Mouse (Mus musculus) regulatory T cell (primary cell): Measurements from ENCODE around the gene Cct5.

Source experiments
- in situ Hi-C: fragments of 300-600 bp; cut with MboI, MseI; formaldehyde crosslinking; loops from one replicate; pipeline ENCODE4 v1.15.1; 2025; ENCODE audit warnings: high pct_unique_total_duplicates

The Cct5 gene

DNA sequence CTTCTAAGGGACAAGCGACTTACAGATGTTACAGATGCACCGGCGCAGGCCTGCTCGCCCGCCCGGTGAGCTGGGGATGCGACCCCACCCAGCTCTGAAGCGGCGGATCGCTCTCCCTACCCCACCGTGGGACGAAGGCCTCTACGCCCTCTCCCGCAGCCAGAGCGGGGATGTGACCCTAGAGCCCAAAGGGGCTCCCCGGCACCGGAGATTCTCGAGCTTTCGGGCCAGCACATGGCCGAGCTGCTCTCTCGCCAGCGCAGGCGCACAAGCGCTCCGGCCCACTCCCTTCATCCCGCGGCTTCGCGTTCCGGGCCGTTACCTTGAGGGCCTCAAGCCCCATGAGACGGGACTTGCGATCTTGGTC, 342 bp downstream of the Cct5 start:
- in situ Hi-C loops: no loop called here

DNA sequence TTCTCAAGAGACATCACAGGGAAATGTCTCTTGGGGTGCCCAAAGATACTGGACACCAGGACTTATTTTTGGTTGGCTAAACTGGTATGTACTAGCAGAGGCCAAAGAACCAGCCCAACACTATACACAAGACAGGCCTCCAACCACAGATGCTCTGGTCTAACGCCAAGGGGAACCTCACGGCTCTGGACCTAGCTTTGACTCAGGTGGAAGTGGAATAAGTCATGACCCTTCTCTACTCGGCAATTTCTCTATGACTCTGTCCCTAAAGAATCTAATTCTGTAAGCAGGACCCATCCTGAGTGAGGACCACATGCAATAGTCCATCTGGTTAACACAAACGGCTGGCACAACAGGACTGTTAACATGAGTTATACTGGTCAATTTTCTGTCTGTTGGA, 1.8 kb downstream of the Cct5 start:
- in situ Hi-C loops: loop anchor here (10.0 kb wide), 1 partner anchor 155 kb away; no protein-coding TSS in a partner anchor

DNA sequence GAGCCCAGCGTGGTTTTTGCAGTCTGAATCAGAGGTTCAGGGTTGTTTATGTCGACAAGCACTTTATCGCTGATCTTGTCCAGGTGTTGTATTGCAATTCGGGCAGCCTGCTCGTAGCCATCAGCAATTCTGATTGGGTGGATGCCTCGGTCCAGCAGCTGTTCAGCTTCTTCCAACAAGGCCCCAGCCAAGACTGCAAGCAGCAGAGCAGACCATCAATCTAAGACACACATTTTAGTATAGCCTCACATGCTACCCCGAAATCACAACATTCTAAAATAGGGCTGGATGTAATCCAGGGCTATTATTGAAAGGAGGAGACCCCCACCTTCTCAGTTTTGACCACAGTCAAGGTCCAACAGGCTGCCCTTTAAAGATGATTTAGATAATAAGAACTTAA, 6.0 kb downstream of the Cct5 start:
- in situ Hi-C loops: loop anchor here (10.0 kb wide), 1 partner anchor 151 kb away; no protein-coding TSS in a partner anchor

DNA sequence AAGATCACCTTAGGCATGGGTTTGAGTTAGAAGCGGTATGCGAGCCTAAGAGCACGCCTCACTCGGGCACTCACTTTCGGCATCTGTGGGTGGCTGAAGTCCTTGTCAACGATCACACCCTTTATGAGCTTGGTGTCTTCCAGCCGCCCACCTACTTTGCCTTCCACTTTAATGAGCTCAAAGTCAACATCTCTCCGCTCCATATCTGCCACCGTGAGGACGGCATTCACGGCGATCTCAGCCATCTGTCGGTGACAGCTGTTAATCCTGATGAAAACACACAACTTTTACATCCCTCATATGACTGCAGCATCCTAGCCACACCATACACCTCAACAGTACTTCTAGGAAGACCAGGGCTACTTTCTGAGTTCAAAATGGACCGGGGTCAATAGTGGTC, 7.3 kb downstream of the Cct5 start:
- in situ Hi-C loops: loop anchor here (5.0 to 10.0 kb wide), 2 partner anchors 149 to 377 kb away; no protein-coding TSS in a partner anchor

DNA sequence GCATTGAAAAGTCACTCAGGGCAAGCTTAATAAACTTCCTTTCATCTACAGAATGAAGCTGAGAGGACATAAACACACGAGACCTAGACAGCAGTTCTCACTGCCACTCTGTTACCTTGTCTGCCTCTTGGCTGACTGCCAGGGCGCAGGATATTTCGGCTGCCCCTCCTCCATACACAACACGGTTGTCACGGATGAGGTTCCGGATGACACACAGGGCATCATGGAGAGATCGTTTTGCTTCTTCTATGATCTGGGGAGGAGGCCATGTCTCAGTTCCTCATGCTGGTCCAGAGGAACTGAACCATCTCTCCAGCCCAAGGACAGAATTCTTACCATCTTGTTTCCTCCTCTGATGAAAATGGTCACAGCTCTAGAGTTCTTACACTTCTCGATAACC, 9.1 kb downstream of the Cct5 start:
- in situ Hi-C loops: loop anchor here (5.0 to 10.0 kb wide), 2 partner anchors 148 to 375 kb away; no protein-coding TSS in a partner anchor

DNA sequence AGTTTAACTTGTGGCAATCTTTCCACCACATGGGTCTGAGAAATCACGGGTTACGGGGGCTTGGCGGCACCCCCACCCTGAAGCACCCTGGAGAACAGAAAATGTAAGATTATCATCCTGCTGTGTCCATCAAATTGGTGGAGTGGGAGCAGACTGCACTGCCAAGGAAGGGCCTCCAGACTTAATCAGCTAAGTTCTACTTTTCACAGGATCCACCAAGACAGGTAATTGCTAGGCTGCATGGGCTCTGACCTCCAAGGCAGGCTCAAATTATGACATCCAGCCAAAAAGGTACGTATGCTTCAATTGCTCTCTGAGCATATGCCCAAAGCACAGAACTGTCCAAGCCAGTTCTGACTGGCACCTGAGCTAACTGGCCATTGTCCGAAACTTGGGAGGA, 11.4 kb downstream of the Cct5 start:
- in situ Hi-C loops: loop anchor here (5.0 to 10.0 kb wide), 2 partner anchors 145 to 373 kb away; no protein-coding TSS in a partner anchor

DNA sequence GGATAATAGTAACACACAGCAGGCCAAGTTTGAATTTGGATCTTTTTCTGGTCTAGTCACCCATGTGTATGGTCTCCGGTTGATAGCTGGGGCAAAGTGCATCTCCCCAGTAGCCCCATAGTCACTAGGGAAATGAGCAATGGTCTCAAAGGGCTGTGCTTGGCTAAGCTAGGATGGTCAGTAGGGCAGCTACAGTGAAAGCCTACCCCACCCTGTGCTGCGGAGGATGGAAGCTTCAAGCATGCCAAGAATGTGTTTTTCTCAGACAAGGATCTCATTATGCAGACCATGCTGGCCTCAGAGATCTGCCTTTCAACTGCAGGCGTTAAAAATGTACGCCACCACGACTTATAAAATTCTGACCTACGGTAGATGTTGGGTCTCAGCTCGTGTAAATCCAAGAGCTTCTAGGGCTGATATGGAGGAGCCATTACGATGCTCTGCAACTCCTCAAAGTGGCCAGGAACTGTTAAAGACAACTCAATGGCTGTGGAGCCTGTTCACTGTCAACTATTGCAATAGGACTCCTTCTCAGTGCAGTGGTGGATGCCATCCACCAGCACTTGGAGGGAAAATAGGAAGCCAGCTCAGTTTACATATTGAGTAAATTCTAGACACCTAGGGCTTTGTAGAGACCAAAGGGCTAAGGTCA, 12.5 kb downstream of the Cct5 start:
- in situ Hi-C loops: no loop called here

DNA sequence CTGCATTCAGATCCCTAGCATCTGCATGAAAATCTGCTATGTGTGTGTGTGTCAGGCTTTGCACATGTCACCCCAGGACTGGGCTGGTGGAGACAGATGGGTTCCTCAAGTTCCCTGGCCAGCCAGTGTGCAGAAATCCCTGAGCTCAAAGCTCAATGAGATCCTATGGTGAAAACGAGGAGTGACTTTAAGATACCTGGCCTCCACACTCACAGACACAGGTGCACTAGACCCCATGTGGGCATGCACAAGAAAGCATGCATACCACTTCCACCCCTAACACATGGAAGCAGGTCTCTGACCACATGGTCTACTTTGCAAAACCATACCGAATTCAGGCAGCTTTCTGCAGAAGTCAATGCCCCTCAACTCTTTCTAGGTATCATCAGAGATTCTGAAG, 13.8 kb downstream of the Cct5 start:
- in situ Hi-C loops: no loop called here

DNA sequence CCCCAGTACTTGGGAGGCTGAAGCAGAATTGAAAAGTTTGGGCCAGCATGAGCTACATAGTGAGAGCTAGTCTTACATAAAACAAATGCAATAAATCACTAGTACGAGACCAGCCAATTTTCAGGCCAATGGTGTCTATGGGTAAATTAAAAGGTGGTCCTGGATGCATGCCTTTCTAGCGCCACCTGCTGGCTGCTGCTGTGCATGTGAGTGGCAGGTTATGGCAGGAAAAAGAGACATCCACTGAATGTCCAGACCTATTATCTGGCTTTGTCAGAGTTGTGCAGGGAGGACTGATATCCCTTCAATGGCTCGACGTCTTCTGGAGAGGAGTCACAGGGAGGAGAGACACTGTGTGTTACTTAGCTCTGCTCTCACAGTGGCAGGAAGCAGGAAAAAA, 15.1 kb downstream of the Cct5 start:
- in situ Hi-C loops: no loop called here

DNA sequence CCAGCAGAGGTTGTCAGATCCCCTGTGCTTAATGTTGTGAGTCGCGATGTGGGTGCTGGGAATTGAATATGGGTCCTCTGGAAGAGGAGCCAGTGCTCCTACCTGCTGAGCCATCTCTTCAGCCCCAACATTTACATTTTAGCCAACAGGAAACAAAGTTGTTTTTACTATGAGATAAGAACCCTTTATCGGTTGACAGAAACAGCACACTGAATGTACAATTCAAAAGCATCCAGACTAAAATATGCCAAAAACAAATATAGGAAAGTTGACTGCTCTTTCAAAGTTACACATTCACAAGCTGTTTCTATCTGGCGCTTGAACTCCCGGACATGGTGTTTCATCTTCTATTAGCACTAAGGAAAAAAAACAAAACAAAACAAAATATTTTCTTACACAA, 15.5 kb downstream of the Cct5 start:
- in situ Hi-C loops: no loop called here

DNA sequence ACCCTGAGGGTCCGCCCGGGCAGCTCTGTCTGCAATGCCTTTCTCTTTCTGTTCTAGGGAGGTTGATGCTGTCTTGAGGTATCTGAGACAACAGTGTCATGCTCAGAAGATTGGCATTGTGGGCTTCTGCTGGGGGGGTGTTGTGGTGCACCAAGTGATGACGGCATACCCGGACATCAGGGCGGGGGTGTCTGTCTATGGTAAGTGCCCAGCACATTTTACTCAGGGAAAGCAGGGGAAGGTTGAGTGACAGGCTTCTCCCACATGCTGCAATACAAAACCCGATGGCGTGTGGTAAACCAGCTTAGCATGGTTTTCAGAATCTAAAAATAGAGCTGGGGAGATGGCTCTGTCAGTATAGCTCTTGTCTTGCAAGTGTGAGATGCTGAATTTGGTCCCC, 16.4 kb downstream of the Cct5 start:
- in situ Hi-C loops: no loop called here

DNA sequence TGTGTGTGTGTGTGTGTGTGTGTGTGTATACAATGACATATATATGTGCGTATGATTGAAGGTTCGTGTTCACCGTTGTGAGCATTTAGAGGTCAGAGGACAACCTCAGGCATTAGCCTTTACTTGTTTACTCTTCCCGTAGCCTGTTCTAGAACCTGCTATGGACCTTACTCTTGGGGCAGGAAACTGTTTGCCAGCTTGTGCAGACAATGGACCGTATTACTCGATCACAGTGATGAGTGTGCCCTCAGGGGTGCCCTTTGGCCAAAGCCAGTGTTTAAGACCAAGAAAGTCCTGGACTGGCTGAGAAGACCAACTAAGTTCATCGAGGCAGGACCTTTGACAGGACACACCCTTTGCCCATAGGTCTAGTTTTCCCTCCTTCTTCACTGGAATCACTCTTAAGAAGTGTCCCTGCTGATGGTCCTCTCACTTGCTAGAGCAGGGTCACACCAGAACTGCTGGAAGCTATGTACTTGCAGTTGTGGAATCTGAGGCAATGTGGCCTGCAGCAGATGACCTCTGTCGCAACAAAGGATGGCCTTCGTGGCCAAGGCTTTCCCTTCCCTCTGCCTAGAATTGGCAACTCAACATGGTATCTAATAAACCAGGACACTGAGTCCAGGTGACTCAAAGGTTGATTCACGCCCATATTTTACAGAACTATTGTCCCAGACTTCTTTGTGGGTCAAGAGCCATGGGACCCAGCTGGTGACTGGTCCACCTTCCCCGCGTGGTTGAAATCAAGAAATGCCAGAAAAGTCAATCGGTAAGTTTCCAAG, 18.1 kb downstream of the Cct5 start:
- in situ Hi-C loops: loop anchor here (5.0 kb wide), 1 partner anchor 51 kb away; the partner anchor contains the start of gene March6

DNA sequence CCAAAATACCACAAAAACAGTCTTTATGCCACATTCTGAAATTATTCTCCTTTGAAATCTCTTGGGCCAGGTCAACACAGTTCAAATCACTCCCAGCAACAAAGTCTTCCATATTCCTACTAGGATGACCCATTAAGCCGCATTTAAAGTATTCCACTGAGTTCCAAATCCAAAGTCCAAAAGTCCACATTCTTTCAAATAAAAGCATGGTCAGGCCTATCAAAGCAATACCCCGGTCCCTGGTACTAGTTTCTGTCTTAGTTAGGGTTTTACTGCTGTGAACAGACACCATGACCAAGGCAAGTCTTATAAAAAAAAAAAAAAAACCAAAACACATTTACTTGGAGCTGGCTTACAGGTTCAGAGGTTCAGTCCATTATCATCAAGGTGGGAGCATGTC, 20.5 kb downstream of the Cct5 start:
- in situ Hi-C loops: loop anchor here (5.0 kb wide), 1 partner anchor 49 kb away; the partner anchor contains the start of gene March6

DNA sequence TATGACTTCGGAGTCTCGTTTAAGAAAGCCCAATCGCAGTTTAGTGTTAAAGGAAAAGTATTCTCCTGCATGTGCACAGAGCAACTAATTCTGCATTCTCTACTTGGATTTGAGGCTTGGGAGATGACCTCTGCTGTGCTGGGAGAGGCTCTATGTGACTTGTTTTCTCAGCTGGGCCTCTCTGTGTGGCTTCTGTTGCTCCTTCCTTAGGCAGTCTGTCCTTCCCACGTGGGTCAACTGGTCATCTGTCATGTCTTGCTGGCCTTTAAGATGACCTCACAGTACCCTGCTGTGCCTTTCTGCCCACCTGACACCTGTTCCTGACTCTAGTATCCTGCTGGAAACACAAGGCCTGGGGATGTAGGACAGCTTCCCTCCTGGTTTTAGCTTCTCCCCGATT, 25.5 kb downstream of the Cct5 start:
- in situ Hi-C loops: no loop called here

DNA sequence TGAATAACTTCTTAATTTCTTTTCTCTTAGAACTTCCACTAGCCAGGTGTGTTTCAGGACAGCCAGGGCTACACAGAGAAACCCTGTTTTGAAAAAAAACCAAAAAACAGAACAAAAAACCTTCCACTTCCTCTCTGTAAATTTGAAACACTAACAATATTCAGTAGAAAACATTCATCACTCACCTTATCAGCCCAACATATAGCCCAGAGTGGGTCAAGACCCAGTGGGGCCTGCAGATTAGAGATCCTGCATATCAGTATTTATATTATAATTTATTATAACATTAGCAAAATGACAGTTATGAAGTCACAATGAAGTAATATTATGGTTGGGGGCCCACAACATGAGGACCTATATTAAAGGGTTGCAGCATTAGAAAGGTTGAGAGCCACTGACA, 27.9 kb downstream of the Cct5 start:
- in situ Hi-C loops: no loop called here

DNA sequence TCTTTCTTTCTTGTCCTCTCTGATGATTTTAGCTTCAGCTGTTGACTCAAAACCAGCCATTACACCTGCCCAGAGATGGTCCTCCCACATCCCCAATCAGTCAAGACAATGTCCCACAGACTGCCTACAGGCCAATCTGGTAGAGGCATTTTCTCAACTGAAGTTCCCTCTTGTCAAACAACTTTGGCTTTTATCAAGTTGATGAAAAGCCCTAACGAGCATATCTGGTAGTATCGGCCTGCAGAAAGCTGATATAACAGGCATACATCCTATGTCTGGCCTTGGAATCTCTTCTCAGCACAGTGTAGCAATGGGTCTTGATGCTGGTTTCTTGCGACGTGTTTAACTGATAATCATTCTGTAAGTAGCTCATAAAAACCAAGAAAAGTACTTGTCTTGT, 28.3 kb downstream of the Cct5 start:
- in situ Hi-C loops: no loop called here

DNA sequence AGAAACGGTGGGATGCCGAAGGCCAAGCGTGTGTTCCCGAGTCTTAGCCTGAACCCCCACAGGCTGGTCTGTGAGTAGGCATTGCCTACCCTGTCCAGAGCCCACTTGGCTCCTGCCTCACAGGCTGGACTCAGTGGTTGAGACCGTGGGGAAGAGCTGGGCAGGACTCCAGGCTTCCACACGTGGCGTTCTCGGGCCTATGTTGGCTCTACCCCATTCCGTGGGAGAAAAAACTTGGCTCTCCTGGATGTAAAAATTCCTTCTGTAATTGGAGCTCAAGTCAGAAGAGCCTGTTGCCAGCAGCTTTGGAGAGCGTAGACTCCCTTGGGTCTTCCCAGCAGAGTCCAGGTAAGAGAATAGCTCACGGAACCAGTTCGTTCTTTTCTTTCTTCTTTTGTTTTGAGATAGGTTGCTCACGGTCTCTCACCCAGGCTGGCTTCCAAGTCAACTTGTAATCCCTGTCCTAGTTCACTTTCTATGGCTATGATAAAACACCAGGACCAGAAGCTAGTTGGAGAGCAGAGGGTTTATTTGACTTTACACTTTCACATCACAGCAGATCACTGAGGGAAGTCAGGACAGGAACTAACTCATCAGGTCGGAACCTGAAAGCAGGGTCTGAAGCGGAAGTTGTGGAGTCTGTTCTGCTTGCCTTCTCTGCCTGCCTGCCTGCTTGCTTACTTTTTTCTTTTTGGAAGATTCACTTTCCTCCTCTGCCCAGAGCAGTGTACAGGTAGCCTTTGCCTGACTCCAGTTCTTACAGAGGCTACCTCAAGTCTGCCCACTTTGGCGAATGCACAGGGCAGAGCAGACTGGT, 29.5 kb downstream of the Cct5 start:
- in situ Hi-C loops: no loop called here

DNA sequence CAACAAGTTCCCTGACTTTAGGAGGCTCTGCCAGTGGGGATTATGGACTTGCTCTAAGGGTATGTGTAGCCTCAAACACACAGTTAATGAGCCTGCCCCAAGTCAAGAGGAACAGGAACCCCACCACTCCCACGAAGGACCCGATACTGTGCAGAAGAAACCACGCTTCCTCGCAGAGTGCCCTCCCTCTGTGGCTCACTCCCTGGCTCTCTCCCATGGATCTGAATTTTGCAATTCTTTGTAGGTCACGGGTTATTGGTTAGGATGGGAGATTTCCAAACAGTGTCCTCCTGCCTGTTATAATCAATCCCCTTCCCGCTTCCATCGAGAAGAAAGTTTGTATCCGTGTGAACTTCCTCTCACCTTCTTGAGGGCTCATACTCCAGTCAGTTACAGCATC, 30.6 kb downstream of the Cct5 start:
- in situ Hi-C loops: no loop called here

DNA sequence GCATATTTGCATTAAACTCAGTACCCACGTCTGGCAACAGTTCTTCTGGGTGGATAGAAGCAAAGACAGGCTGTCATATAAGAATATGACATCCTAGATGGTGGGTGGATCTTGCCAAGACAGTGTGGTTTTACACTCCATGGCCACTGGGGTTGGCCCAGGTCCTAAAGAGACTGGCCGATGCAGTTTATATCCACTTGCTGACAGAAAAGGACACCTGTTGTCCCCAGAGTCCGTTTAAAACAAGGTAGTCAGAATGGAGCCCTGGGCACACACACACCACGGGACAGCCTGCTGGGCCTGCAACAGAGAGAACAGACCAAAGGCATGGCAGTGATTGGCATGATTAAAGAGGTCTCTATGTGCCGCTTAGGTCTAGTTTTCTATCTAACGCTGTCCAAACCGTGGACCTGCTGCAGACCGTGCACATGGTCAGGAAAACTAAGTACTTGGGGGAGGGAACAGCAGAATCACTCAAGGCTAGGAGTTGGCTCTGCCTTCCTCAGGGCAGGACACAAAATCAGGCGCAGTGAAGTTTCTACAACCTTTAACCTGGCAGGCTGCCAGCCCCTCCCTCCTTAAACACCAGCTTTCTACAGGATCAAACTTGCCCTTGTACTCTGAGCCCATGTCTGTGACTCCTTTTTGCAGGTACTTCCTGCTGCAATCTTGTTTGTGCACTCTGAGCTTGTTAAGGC, 32.1 kb downstream of the Cct5 start:
- in situ Hi-C loops: no loop called here

DNA sequence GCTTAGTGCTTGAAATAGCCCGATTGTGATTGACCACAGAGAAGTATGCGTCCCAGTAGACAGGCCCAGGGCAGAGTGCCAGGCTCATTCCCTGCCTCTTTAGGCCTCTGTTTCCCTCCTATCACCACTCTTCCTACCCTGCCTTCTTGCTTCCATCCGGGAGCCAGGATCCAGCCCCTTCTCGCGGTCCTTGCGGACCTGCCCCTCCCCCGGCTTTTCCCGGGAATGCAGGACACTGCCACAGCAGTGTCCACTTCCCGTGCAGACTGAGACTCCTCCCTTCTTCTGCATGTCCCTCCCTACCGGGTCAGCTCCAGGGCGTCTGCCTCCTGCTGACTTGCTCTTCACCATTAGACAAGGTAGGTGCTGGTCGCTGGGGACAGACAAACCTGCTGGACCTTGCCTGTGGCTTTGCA, 33.0 kb downstream of the Cct5 start:
- in situ Hi-C loops: no loop called here

DNA sequence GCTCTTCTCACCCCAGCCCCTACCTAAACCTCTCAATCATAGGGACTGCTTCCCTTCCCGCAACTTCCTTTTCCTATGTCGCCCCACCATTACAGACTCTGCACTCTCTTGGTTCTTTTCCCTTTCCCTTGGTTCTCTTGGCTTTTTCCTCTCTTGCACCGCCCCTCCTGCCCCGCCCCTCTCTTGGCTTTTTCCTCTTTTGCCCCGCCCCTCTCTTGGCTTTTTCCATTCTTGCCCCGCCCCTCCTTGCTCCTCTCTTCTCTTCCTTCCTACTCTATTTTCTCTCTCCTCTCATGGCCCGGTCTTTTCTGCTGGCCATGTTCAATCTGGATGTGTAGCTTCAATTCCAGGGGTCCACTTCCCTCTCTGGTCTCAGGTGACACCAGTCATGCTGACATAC, 34.2 kb downstream of the Cct5 start:
- in situ Hi-C loops: no loop called here

DNA sequence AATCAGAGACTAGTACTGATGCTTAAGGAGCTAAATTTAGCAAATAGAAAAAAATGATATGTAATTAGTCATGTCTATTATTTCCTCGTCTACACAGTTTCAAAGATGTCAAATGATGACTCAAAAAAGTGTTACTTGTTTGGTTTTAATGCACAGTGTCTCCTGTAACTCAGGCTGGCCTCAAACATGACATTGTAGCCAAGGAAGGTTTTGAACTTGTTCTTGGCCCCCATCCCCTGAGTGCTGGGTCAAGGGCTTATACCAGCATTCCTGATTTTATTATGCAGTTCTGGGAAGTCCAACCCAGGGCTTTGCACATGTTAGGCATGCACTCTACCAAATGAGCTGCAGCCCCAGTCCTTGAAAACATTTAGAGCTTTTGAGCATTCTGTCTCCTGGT, 35.8 kb downstream of the Cct5 start:
- in situ Hi-C loops: no loop called here
